12 mouse cellular contexts compared by ENCODE assay signal in genomic region chr5:139541151-139542042, GRCm38 (mm10). TPM values are rescaled to one million over a fixed set of nuclear protein-coding genes. Genes with fewer than 3 reads are reported as not detected.
DNase-seq lines count a peak whose midpoint lies in the region; ATAC-seq and TF ChIP-seq lines count a peak whose summit lies in the region.
"Had no signal": no experiment of that assay in that cellular context is flagged by ENCODE, and none has a peak within 500 bp of the region (broad histone marks: within the 10 kb centered on the region; RNA-seq: fewer than 3 reads in every experiment).

No protein-coding gene starts in this region.

- no peak for ATAC-seq in heart, embryonic 15.5 days (replicated peaks; ENCODE audit: insufficient number of reproducible peaks, insufficient read depth, low FRiP score, low read depth)
- ATAC-seq in heart, embryonic 11.5 days (replicated peaks; ENCODE audit: insufficient number of reproducible peaks, low FRiP score, low TSS enrichment): no peak
- ATAC-seq in embryonic facial prominence, embryonic 12.5 days (ENCODE audit: insufficient number of reproducible peaks, insufficient read depth, low FRiP score, low TSS enrichment): no peak

- intact Hi-C loops in left cerebral cortex, adult 2 months (cut with DNase I): no loop called here

- TF ChIP-seq POLR2A in brain, embryonic 14.5 days (IDR thresholded peaks at IDR 0.05; ENCODE audit: borderline replicate concordance, extremely low read depth, insufficient read depth, insufficient read length, poor library complexity, severe bottlenecking): no peak

- DNase-seq in brain, embryonic 14.5 days (ENCODE audit: low read depth): peak; percentile 67
- peak; percentile 69 for DNase-seq in midbrain, embryonic 10.5 days (ENCODE audit: low spot score)
- no peak for DNase-seq in urinary bladder, postnatal 36 days (ENCODE audit: low spot score in 2 of 2)
- DNase-seq in urinary bladder, adult 18-20 months (ENCODE audit: low spot score in 2 of 2): no peak
- no peak for DNase-seq in left cerebral cortex, adult 2 months (ENCODE audit: extremely low spot score in 1 of 2, low spot score in 2 of 2)
- DNase-seq: lung, postnatal 14 days had no signal

- no peaks in the 10 kb centered on the region for H3K9me3 ChIP-seq in heart, embryonic 15.5 days (replicated peaks)
- no peaks in the 10 kb centered on the region for H3K9me3 ChIP-seq in heart, embryonic 11.5 days (replicated peaks; ENCODE audit: control insufficient read depth, low read length)
- no peaks in the 10 kb centered on the region for H3K9me3 ChIP-seq in embryonic facial prominence, embryonic 12.5 days
- no peaks in the 10 kb centered on the region for H3K9me3 ChIP-seq in midbrain, embryonic 10.5 days (replicated peaks)
- H3K9me3 ChIP-seq: embryonic facial prominence, embryonic 13.5 days had no signal

- no peak for TF ChIP-seq CTCF in brain, embryonic 14.5 days (IDR thresholded peaks at IDR 0.05; ENCODE audit: borderline replicate concordance, extremely low read depth, insufficient read depth, insufficient read length)
- no peak for TF ChIP-seq CTCF in left cerebral cortex, adult 2 months (IDR thresholded peaks at IDR 0.05)

- H3K4me3 ChIP-seq in heart, embryonic 15.5 days: peak overlapping the region; percentile 13; the same call in 1 of the 2 replicates
- no peak overlapping the region; the same call in 1 of the 2 replicates for H3K4me3 ChIP-seq in heart, embryonic 11.5 days (ENCODE audit: low read depth, low read length)
- H3K4me3 ChIP-seq in embryonic facial prominence, embryonic 12.5 days: no peak overlapping the region
- peak overlapping the region; percentile 41 for H3K4me3 ChIP-seq in midbrain, embryonic 10.5 days
- no peak overlapping the region for H3K4me3 ChIP-seq in left cerebral cortex, adult 2 months

- no peak overlapping the region for H3K9ac ChIP-seq in heart, embryonic 15.5 days
- H3K9ac ChIP-seq in heart, embryonic 11.5 days (ENCODE audit: low read depth, low read length): no peak overlapping the region
- no peak overlapping the region for H3K9ac ChIP-seq in embryonic facial prominence, embryonic 12.5 days

- no peak overlapping the region for H3K27ac ChIP-seq in heart, embryonic 15.5 days
- no peak overlapping the region for H3K27ac ChIP-seq in heart, embryonic 11.5 days (ENCODE audit: low read depth, low read length)
- H3K27ac ChIP-seq in embryonic facial prominence, embryonic 12.5 days: no peak overlapping the region
- peak overlapping the region; percentile 81; the same call in 1 of the 2 replicates for H3K27ac ChIP-seq in midbrain, embryonic 10.5 days (replicated peaks)
- H3K27ac ChIP-seq in left cerebral cortex, adult 2 months: no peak overlapping the region
- H3K27ac ChIP-seq: embryonic facial prominence, embryonic 13.5 days had no signal

- no peak overlapping the region for H3K4me2 ChIP-seq in heart, embryonic 15.5 days
- no peak overlapping the region for H3K4me2 ChIP-seq in heart, embryonic 11.5 days
- H3K4me2 ChIP-seq in embryonic facial prominence, embryonic 12.5 days (replicated peaks): peak overlapping the region; percentile 11; the same call in 1 of the 2 replicates

- H3K36me3 ChIP-seq in heart, embryonic 15.5 days: no peaks in the 10 kb centered on the region
- H3K36me3 ChIP-seq in heart, embryonic 11.5 days (ENCODE audit: control insufficient read depth, insufficient read depth, low read length): no peaks in the 10 kb centered on the region
- no peaks in the 10 kb centered on the region for H3K36me3 ChIP-seq in embryonic facial prominence, embryonic 12.5 days
- H3K36me3 ChIP-seq in midbrain, embryonic 10.5 days: no peaks in the 10 kb centered on the region
- H3K36me3 ChIP-seq: embryonic facial prominence, embryonic 13.5 days had no signal

- H3K27me3 ChIP-seq in heart, embryonic 15.5 days: peaks cover 97% of the 10 kb centered on the region
- peaks cover 97% of the 10 kb centered on the region for H3K27me3 ChIP-seq in heart, embryonic 11.5 days (ENCODE audit: control insufficient read depth, insufficient read depth, low read length)
- H3K27me3 ChIP-seq in embryonic facial prominence, embryonic 12.5 days: peaks cover 86% of the 10 kb centered on the region
- H3K27me3 ChIP-seq in midbrain, embryonic 10.5 days (ENCODE audit: low read depth, poor library complexity, severe bottlenecking): peaks cover 100% of the 10 kb centered on the region

- H3K4me1 ChIP-seq in heart, embryonic 15.5 days (replicated peaks): peaks cover 21% of the 10 kb centered on the region
- H3K4me1 ChIP-seq in heart, embryonic 11.5 days (ENCODE audit: control insufficient read depth, insufficient read depth, low read length): no peaks in the 10 kb centered on the region
- H3K4me1 ChIP-seq in embryonic facial prominence, embryonic 12.5 days: peaks cover 2% of the 10 kb centered on the region; the same call in 1 of the 2 replicates
- peaks cover 76% of the 10 kb centered on the region for H3K4me1 ChIP-seq in midbrain, embryonic 10.5 days

- 3% methylated on average over 44 of the region's 44 CpGs for WGBS in heart, embryonic 15.5 days
- 1% methylated on average over 44 of the region's 44 CpGs for WGBS in heart, embryonic 11.5 days (ENCODE audit: insufficient replicate concordance)
- WGBS in embryonic facial prominence, embryonic 12.5 days: 1% methylated on average over 44 of the region's 44 CpGs
- under 1% methylated on average over 44 of the region's 44 CpGs for WGBS in midbrain, embryonic 10.5 days

RNA-seq across cellular contexts. Expression of gene Uncx, which starts 1.9 kb away (rescaled TPM):
- polyA plus RNA-seq in heart, embryonic 15.5 days (2015; fragmentation: Nextera tagmentation; extraction: Ambion mirVana): not detected in 2 replicates
- polyA plus RNA-seq in heart, embryonic 11.5 days (2014; fragmentation: Nextera tagmentation; extraction: Ambion mirVana): 0.09 TPM in 1 of 2 replicates, not detected in the other
- 26.5 and 42.0 TPM in 2 replicates for polyA plus RNA-seq in brain, embryonic 14.5 days (2012; rRNA removed)
- polyA plus RNA-seq in embryonic facial prominence, embryonic 12.5 days (2016; fragmentation: Nextera tagmentation; extraction: Ambion mirVana): 5.0 and 6.4 TPM in 2 replicates
- polyA plus RNA-seq in midbrain, embryonic 10.5 days (2016; fragmentation: Nextera tagmentation; extraction: Ambion mirVana): 18.8 and 36.7 TPM in 2 replicates
- under 1 TPM; 0.19 to 0.27 TPM for total RNA-seq in left cerebral cortex, adult 2 months (2021)
- total RNA-seq: heart, adult 8-10 months had no signal
- polyA plus RNA-seq: C2C12 had no signal

RNA-seq across cellular contexts. Expression of gene Zfand2a, which starts 57.0 kb away (rescaled TPM):
- polyA plus RNA-seq in heart, embryonic 15.5 days (2015; fragmentation: Nextera tagmentation; extraction: Ambion mirVana): 7.2 and 9.8 TPM in 2 replicates
- 6.3 and 7.2 TPM in 2 replicates for polyA plus RNA-seq in heart, embryonic 11.5 days (2014; fragmentation: Nextera tagmentation; extraction: Ambion mirVana)
- polyA plus RNA-seq in brain, embryonic 14.5 days (2012; rRNA removed): 21.2 and 28.0 TPM in 2 replicates
- 9.6 and 9.9 TPM in 2 replicates for polyA plus RNA-seq in embryonic facial prominence, embryonic 12.5 days (2016; fragmentation: Nextera tagmentation; extraction: Ambion mirVana)
- polyA plus RNA-seq in midbrain, embryonic 10.5 days (2016; fragmentation: Nextera tagmentation; extraction: Ambion mirVana): 9.1 and 12.2 TPM in 2 replicates
- total RNA-seq in left cerebral cortex, adult 2 months (2021): 10 to 100 TPM; 53.9 to 60.0 TPM

Comparison
In these comparisons a context has a peak if more than half of its experiments do, and no peak if none do; other contexts are left out.
1. H3K4me3 ChIP-seq: peak in heart, embryonic 15.5 days (single experiment) and midbrain, embryonic 10.5 days (single experiment); none in heart, embryonic 11.5 days (single experiment), embryonic facial prominence, embryonic 12.5 days (single experiment) and left cerebral cortex, adult 2 months (single experiment).
2. DNase-seq: peak in brain, embryonic 14.5 days (single experiment) and midbrain, embryonic 10.5 days (single experiment); none in urinary bladder, postnatal 36 days (0 of 2), urinary bladder, adult 18-20 months (0 of 2) and left cerebral cortex, adult 2 months (0 of 2).